Mouse (Mus musculus): ENCODE data around the gene Hist1h2bh.
"Not testable (repeated sequence)": the region's sequence is repeated elsewhere in the genome, so short reads cannot be mapped to it uniquely, and the experiment has no call there.

The Hist1h2bh gene

GRCm38 (mm10) chr13:23551146-23551834 is 8.1 kb upstream of the Hist1h2bh start, which contains the start of gene Hist1h4f:
Hist1h4f (minus strand) TSS chr13:23551648.
- DNase-seq, result peak; percentile 83 to 88

- DNase-seq, result no peak
These were observed 7.6 kb upstream of the Hist1h2bh start for GRCm38 (mm10) chr13:23550761-23551145.

GRCm38 (mm10) chr13:23546694-23547093 is 3.5 kb upstream of the Hist1h2bh start:
- no peak for DNase-seq

GRCm38 (mm10) chr13:23544787-23545120 is 1.6 kb upstream of the Hist1h2bh start:
- DNase-seq, result not testable (repeated sequence)

GRCm38 (mm10) chr13:23543965-23544786 is 984 bp upstream of the Hist1h2bh start, which contains the start of gene Hist1h3f:
Hist1h3f (plus strand) TSS chr13:23544052.
- peak; percentile 55 to 71 for DNase-seq

- not testable (repeated sequence) for DNase-seq
These were observed 789 bp downstream of the Hist1h2bh start for GRCm38 (mm10) chr13:23542225-23542980.

- no peak for DNase-seq
These were observed 1.7 kb downstream of the Hist1h2bh start for GRCm38 (mm10) chr13:23541497-23541896.

GRCm38 (mm10) chr13:23539821-23540220 is 3.4 kb downstream of the Hist1h2bh start:
- DNase-seq, result not testable (repeated sequence)

- DNase-seq, result no peak
These were observed 4.9 kb downstream of the Hist1h2bh start for GRCm38 (mm10) chr13:23538249-23538648.

GRCm38 (mm10) chr13:23537006-23537710 is 6.0 kb downstream of the Hist1h2bh start:
- no peak for DNase-seq

- no peak for DNase-seq
These were observed 6.9 kb downstream of the Hist1h2bh start for GRCm38 (mm10) chr13:23536076-23536822.

GRCm38 (mm10) chr13:23535137-23536075 is 7.8 kb downstream of the Hist1h2bh start, which contains the start of gene Hist1h3g:
Hist1h3g (plus strand) TSS chr13:23535422.
- peak; percentile 92 for DNase-seq

- DNase-seq, result peak in 1 of 2 experiments; percentile 5
These were observed 8.6 kb downstream of the Hist1h2bh start for GRCm38 (mm10) chr13:23534368-23535131.

GRCm38 (mm10) chr13:23533560-23534367 is 9.4 kb downstream of the Hist1h2bh start, which contains the start of gene Hist1h2af:
Hist1h2af (plus strand) TSS chr13:23533906.
- DNase-seq, result peak; percentile 69 to 84

- no peak for DNase-seq
These were observed 10.7 kb downstream of the Hist1h2bh start for GRCm38 (mm10) chr13:23532262-23533075.

GRCm38 (mm10) chr13:23530901-23531875 is 12.0 kb downstream of the Hist1h2bh start, which contains the start of gene Hist1h4h:
Hist1h4h (plus strand) TSS chr13:23531050.
- peak; percentile 97 to 98 for DNase-seq
